Mouse (Mus musculus) ES-E14 (cell line): ENCODE results near the gene Cenpe.
A peak's percentile ranks its signal among the peaks of the same experiment; 100 is the strongest.

Experiments used
- HCFC1 ChIP-seq: IDR thresholded peaks from 2 replicates; pipeline ENCODE4 v1.6.1; 2012; ENCODE audit warnings: low read length, inconsistent platforms, borderline replicate concordance; ENCODE audit not compliant: insufficient read depth
- ZC3H11A ChIP-seq: IDR thresholded peaks from 2 replicates; pipeline ENCODE4 v1.6.1; 2012; ENCODE audit warnings: low read depth, mild to moderate bottlenecking, inconsistent platforms, low read length, borderline replicate concordance

DNA sequence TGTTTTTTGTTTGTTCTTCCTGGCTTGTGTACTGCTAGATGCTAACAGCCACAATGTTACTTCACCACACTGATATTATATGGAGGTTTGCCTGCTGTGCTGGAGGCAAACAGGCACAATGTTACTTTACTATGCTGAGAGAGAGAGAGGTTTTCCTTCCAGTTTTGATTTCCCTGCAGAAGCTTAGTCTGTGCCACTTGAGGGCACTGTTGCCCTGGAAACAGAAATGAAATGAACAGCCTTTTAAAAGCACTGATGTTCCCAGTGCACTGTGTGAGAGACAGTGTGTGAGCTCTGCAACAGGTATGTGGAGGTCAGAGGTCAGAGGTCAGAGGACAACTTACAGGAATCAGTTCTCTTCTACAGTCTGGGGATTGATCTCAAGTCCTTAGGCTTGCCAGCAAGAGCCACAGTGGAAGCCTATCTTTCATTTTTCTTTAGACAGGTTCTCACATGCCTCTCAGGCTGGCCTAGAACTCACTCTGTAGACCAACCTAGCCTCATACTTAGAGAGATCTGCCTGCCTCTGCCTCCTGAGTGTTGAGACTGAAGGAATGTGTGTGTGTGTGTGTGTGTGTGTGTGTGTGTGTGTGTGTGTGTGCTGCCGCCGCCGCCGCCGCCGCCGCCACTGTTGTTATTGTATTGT, 78.0 kb downstream of the Cenpe start:
- TF ChIP-seq HCFC1 (no peak), ZC3H11A (peak; percentile 56; the same call in 1 of the 2 replicates)
